Mouse (Mus musculus) midbrain, postnatal 0 days (tissue): ENCODE results near the gene Sh3d21. TPM values are rescaled to one million over a fixed set of nuclear protein-coding genes. Genes with fewer than 3 reads are reported as not detected.
A peak's percentile ranks its signal among the peaks of the same experiment; 100 is the strongest.

Experiments used
- ATAC-seq: fragments of 200-750 bp; cut with Nextera tagmentation; 2 replicates; pipeline ENCODE4 v1.8.0; 2017; ENCODE audit warnings: moderate number of reproducible peaks, mild to moderate bottlenecking, moderate TSS enrichment, moderate library complexity; ENCODE audit not compliant: low FRiP score
- DNase-seq: peaks from one replicate; pipeline ENCODE4 v3.0.0-alpha.2; 2015; ENCODE audit warnings: low spot score
- H3K27ac ChIP-seq: fragments of 300-500 bp; sonication (generic); 2 replicates; pipeline ENCODE4 v1.5.1; 2014; ENCODE audit warnings: low read depth, mild to moderate bottlenecking, low read length, mixed read lengths
- H3K27me3 ChIP-seq: fragments of 300-500 bp; sonication (generic); 2 replicates; pipeline ENCODE4 v1.6.1; 2014; ENCODE audit warnings: low read length, control low read depth, mixed read lengths; ENCODE audit not compliant: insufficient read depth
- H3K36me3 ChIP-seq: fragments of 300-500 bp; sonication (generic); 2 replicates; pipeline ENCODE4 v1.6.1; 2014; ENCODE audit warnings: low read length, control low read depth, mixed read lengths; ENCODE audit not compliant: insufficient read depth
- H3K4me1 ChIP-seq: fragments of 300-500 bp; sonication (generic); 2 replicates; pipeline ENCODE4 v1.6.1; 2014; ENCODE audit warnings: mild to moderate bottlenecking, control low read depth, antibody characterized with exemption, low read length, mixed read lengths; ENCODE audit not compliant: insufficient read depth
- H3K4me2 ChIP-seq: fragments of 300-500 bp; sonication (generic); 2 replicates; pipeline ENCODE4 v1.6.1; 2014; ENCODE audit warnings: low read depth, mild to moderate bottlenecking, low read length, mixed read lengths; ENCODE audit not compliant: poor library complexity, severe bottlenecking
- H3K4me3 ChIP-seq: fragments of 300-500 bp; sonication (generic); 2 replicates; pipeline ENCODE4 v1.5.1; 2014; ENCODE audit warnings: low read depth, mild to moderate bottlenecking, low read length, moderate library complexity
- H3K9ac ChIP-seq: fragments of 300-500 bp; sonication (generic); replicated peaks from 2 replicates; pipeline ENCODE4 v1.6.1; 2014; ENCODE audit warnings: mild to moderate bottlenecking, low read length, moderate library complexity, mixed read lengths; ENCODE audit not compliant: poor library complexity, severe bottlenecking
- H3K9me3 ChIP-seq: fragments of 300-500 bp; sonication (generic); 2 replicates; pipeline ENCODE4 v1.6.1; 2016; ENCODE audit warnings: low read length, control low read depth
- CTCF ChIP-seq: IDR thresholded peaks from 2 replicates; pipeline ENCODE4 v1.5.1; 2016; ENCODE audit warnings: antibody characterized with exemption, mild to moderate bottlenecking
- WGBS: fragments of 180-500 bp; shearing (Covaris S2); extraction: QIAGEN DNeasy Blood & Tissue Kit; methylation state at CpG from one replicate; pipeline ENCODE4 v1.1.7; 2014; 5-methylcytosine and 5-hydroxymethylcytosine counted together
- polyA plus RNA-seq: library from polyadenylated mRNA; unstranded; fragments of >200 nt; fragmentation: Nextera tagmentation; extraction: Ambion mirVana; gene quantifications from 2 replicates; pipeline ENCODE4 v1.2.1, GENCODE M21; 2015
- total RNA-seq: library from RNA; depleted of rRNA; stranded (reverse); fragments of >200 nt; gene quantifications from 2 replicates; pipeline ENCODE4 v1.2.3, GENCODE M21; 2014

Sh3d21 gene
- total and polyA plus RNA-seq, 2 experiments from 2014 or later = 2.7 to 2.9 TPM

DNA sequence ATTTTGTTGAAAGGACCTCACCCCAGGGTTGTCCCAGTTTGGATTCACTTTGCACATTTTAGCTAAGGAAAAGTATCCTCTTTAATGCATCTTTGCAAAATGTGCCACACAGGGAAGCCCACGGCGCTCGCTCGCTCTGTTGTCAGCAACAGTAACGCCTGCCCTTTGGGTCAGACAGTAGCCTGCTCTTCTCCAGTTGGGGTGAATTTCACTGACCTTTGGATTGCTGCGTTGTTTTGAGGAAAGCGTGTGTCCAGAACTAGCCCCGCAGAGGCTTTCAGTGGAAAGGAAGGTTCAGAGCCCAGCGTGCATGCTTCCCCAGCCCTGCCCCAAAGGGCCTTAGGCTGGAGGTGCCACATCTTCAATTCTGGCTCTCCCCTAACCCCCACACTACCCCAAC is 47.9 kb downstream of the Sh3d21 start:
- H3K9ac ChIP-seq = no peak overlapping the region
- WGBS = 92% methylated on average over 9 of the region's 9 CpGs
- H3K4me3 ChIP-seq = no peak overlapping the region
- H3K4me1 ChIP-seq = peaks cover 12% of the 10 kb centered on the region
- TF ChIP-seq CTCF = no peak
- ATAC-seq = no peak
- DNase-seq = no peak
- H3K4me2 ChIP-seq = no peak overlapping the region
- H3K27me3 ChIP-seq = no peaks in the 10 kb centered on the region
- H3K36me3 ChIP-seq = peaks cover 2% of the 10 kb centered on the region; the same call in 1 of the 2 replicates
- H3K27ac ChIP-seq = no peak overlapping the region
- no peaks in the 10 kb centered on the region for H3K9me3 ChIP-seq

DNA sequence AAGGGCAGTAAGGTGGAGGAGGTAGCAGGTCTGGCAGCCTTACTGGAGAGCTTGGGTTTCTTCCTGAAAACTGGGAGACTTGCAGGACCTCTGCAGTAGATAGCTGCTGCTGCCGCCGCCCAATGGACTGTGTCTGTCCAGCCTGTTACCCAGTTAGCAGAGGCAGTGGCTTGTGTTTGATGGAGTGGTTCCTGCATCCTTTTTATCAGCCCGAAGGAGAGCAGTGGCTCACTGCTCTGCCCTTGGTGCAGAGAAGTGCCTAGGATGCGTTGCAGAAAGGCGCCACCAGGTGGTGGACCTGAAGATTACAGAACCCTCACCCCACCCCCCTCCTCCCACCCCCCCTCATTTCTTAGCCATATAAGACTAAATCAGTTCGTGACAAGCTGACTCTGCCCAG is 49.3 kb downstream of the Sh3d21 start:
- 29% methylated on average over 6 of the region's 6 CpGs for WGBS
- Histone ChIP-seq H3K4me1 (peaks cover 20% of the 10 kb centered on the region), H3K27me3 (no peaks in the 10 kb centered on the region), H3K4me2 (no peak overlapping the region), H3K9me3 (no peaks in the 10 kb centered on the region), H3K9ac (no peak overlapping the region), H3K36me3 (peaks cover 2% of the 10 kb centered on the region; the same call in 1 of the 2 replicates), H3K4me3 (no peak overlapping the region), H3K27ac (no peak overlapping the region)
- TF ChIP-seq CTCF = peak; percentile 58
- DNase-seq (peak; percentile 56), ATAC-seq (no peak)

DNA sequence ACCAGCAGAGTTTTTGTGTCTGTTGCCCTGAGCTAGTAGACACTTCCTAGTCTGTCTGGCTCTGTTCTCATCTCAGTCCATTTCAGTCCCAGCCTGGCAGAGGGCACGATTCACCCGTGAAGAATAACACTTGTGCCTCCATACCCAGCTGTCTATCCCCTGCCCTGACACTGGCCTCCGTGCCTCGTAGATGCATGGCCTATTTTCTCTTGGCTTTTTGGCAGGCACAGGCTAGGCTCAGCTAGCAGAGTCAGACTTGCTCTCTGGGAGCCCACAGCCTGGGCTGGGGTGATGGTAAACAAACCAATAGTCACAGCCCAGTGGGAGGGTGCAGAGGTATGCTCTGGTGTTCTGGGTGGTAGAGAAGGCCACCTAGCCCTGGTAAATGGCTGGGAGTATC is 50.0 kb downstream of the Sh3d21 start:
- DNase-seq (no peak), ATAC-seq (no peak)
- H3K4me2 ChIP-seq = no peak overlapping the region
- no peak overlapping the region for H3K4me3 ChIP-seq
- H3K27ac ChIP-seq = no peak overlapping the region
- no peak overlapping the region for H3K9ac ChIP-seq
- peaks cover 18% of the 10 kb centered on the region for H3K4me1 ChIP-seq
- TF ChIP-seq CTCF = no peak
- 68% methylated on average over 4 of the region's 4 CpGs for WGBS
- peaks cover 2% of the 10 kb centered on the region; the same call in 1 of the 2 replicates for H3K36me3 ChIP-seq
- H3K9me3 ChIP-seq = no peaks in the 10 kb centered on the region
- no peaks in the 10 kb centered on the region for H3K27me3 ChIP-seq

DNA sequence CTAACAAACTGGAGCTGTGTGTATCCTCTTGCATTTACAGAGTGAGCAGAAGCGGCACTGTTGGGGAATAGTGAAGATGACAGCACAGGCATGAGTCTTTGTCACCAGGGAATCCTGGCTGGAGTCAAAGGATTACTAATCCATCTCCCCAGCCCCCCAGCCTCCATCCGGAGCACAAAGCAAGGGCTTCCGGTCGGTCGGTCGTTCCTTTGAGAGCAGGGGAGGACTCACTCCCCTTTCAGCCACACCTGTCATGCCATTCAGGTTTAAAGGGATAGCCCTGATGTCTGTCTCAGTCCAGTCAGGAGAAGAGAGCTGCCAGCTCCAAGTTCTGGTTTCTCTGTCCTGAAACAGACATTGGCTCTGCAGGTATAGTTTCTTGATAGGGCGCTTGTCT is 52.1 kb downstream of the Sh3d21 start:
- WGBS = 12% methylated on average over 7 of the region's 7 CpGs
- H3K4me2 ChIP-seq = peak overlapping the region; percentile 10; the same call in 1 of the 2 replicates
- DNase-seq = no peak

GRCm38 (mm10) chr4:126110374-126111152 is 52.7 kb downstream of the Sh3d21 start:
- ATAC-seq (peak; percentile 47), DNase-seq (peak; percentile 64)
- Histone ChIP-seq H3K27me3 (no peaks in the 10 kb centered on the region), H3K36me3 (no peaks in the 10 kb centered on the region; the same call in 1 of the 2 replicates), H3K9ac (peak overlapping the region; percentile 2), H3K27ac (peak overlapping the region; percentile 71), H3K4me3 (no peak overlapping the region), H3K4me2 (peak overlapping the region; percentile 10; the same call in 1 of the 2 replicates), H3K9me3 (no peaks in the 10 kb centered on the region), H3K4me1 (peaks cover 20% of the 10 kb centered on the region)
- WGBS = 4% methylated on average over 12 of the region's 12 CpGs
- peak; percentile 47 for TF ChIP-seq CTCF

More for the DNA sequence above, 52.1 kb downstream of the Sh3d21 start:
- no peak; the same call in 1 of the 2 replicates for ATAC-seq
- Histone ChIP-seq H3K4me1 (peaks cover 16% of the 10 kb centered on the region), H3K9ac (peak overlapping the region; percentile 2), H3K4me3 (no peak overlapping the region), H3K36me3 (no peaks in the 10 kb centered on the region; the same call in 1 of the 2 replicates), H3K27me3 (no peaks in the 10 kb centered on the region), H3K27ac (peak overlapping the region; percentile 71), H3K9me3 (no peaks in the 10 kb centered on the region)
- TF ChIP-seq CTCF = no peak
